Mouse (Mus musculus) heart, embryonic 16.5 days (tissue): ENCODE measurements around the gene 1700001P01Rik. TPM values are rescaled to one million over a fixed set of nuclear protein-coding genes. Genes with fewer than 3 reads are reported as not detected.

ENCODE experiments used
- ATAC-seq: fragments of 200-750 bp; cut with Nextera tagmentation; replicated peaks from 2 replicates; pipeline ENCODE4 v1.8.0; 2017; ENCODE audit warnings: moderate number of reproducible peaks; ENCODE audit not compliant: insufficient read depth, low FRiP score; ENCODE audit errors: extremely low read depth
- H3K27ac ChIP-seq: fragments of 300-500 bp; sonication (generic); 2 replicates; pipeline ENCODE4 v1.5.1; 2014; ENCODE audit warnings: mild to moderate bottlenecking, low read length, control low read depth, moderate library complexity
- H3K27me3 ChIP-seq: fragments of 300-500 bp; sonication (generic); 2 replicates; pipeline ENCODE4 v1.6.1; 2014; ENCODE audit warnings: low read length, mixed read lengths; ENCODE audit not compliant: control insufficient read depth, insufficient read depth
- H3K36me3 ChIP-seq: fragments of 300-500 bp; sonication (generic); 2 replicates; pipeline ENCODE4 v1.6.1; 2014; ENCODE audit not compliant: control insufficient read depth, insufficient read depth
- H3K4me1 ChIP-seq: fragments of 300-500 bp; sonication (generic); 2 replicates; pipeline ENCODE4 v1.6.1; 2014; ENCODE audit warnings: low read length, mixed read lengths; ENCODE audit not compliant: control insufficient read depth, insufficient read depth
- H3K4me2 ChIP-seq: fragments of 300-500 bp; sonication (generic); 2 replicates; pipeline ENCODE4 v1.6.1; 2014; ENCODE audit warnings: low read depth, mild to moderate bottlenecking, control low read depth, low read length
- H3K4me3 ChIP-seq: fragments of 300-500 bp; sonication (generic); 2 replicates; pipeline ENCODE4 v1.5.1; 2014; ENCODE audit warnings: mild to moderate bottlenecking, control low read depth, low read length
- H3K9ac ChIP-seq: fragments of 300-500 bp; sonication (generic); 2 replicates; pipeline ENCODE4 v1.6.1; 2014; ENCODE audit warnings: low read length, control low read depth
- H3K9me3 ChIP-seq: fragments of 300-500 bp; sonication (generic); replicated peaks from 2 replicates; pipeline ENCODE4 v1.6.1; 2016; ENCODE audit warnings: low read length; ENCODE audit not compliant: control insufficient read depth
- WGBS: fragments of 180-500 bp; shearing (Covaris S2); extraction: QIAGEN DNeasy Blood & Tissue Kit; methylation state at CpG from one replicate; pipeline ENCODE4 v1.1.7; 2014; 5-methylcytosine and 5-hydroxymethylcytosine counted together
- polyA plus RNA-seq: library from polyadenylated mRNA; unstranded; fragments of >200 nt; fragmentation: Nextera tagmentation; extraction: Ambion mirVana; gene quantifications from 2 replicates; pipeline ENCODE4 v1.2.1, GENCODE M21; 2015

The 1700001P01Rik gene
- polyA plus RNA-seq, 1 experiment from 2014 or later, result 0.41 TPM

GRCm38 (mm10) chr11:97819102-97819501 lies 43.4 kb upstream of the 1700001P01Rik start:
- Histone ChIP-seq H3K27ac (peak overlapping the region; percentile 73), H3K4me1 (peaks cover 56% of the 10 kb centered on the region), H3K4me2 (no peak overlapping the region), H3K9ac (peak overlapping the region; percentile 46), H3K36me3 (peaks cover 10% of the 10 kb centered on the region; the same call in 1 of the 2 replicates), H3K27me3 (no peaks in the 10 kb centered on the region), H3K4me3 (no peak overlapping the region), H3K9me3 (no peaks in the 10 kb centered on the region)
- ATAC-seq, result no peak
- WGBS, result 49% methylated on average over 4 of the region's 4 CpGs

DNA sequence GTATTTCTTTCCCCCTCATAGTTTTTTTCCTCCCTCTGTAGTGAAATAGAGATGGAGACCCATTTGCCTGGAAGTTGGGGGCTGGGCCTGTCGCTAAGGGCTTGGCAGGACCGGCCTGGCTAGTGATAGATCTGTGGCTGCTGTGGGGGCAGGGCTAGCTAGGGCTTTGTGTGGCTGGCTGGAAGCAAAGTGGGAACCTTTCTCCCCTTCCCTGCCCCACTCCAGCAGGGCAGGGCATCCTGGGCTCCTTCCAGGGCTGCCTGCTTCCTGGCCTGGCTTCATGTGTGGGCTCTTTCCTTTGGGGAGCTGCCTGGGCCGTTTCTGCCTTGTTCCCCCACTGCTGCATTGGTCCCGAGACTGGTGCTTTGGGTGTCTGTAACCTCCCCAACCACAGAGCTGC lies 42.9 kb upstream of the 1700001P01Rik start:
- Histone ChIP-seq H3K9me3 (no peaks in the 10 kb centered on the region), H3K36me3 (0 out of 2 replicates have a peak, but pooled peaks cover 8% of the 10 kb centered on the region), H3K4me2 (no peak overlapping the region), H3K4me1 (peaks cover 57% of the 10 kb centered on the region), H3K9ac (peak overlapping the region; percentile 46), H3K27me3 (no peaks in the 10 kb centered on the region), H3K4me3 (no peak overlapping the region), H3K27ac (peak overlapping the region; percentile 73)
- WGBS, result 11% methylated on average over 4 of the region's 4 CpGs
- no peak for ATAC-seq

- WGBS, result 66% methylated on average over 6 of the region's 6 CpGs
- Histone ChIP-seq H3K4me1 (peaks cover 62% of the 10 kb centered on the region), H3K9ac (no peak overlapping the region), H3K9me3 (no peaks in the 10 kb centered on the region), H3K27me3 (no peaks in the 10 kb centered on the region), H3K27ac (peak overlapping the region; percentile 6), H3K4me2 (no peak overlapping the region), H3K36me3 (0 out of 2 replicates have a peak, but pooled peaks cover 8% of the 10 kb centered on the region), H3K4me3 (no peak overlapping the region)
- ATAC-seq, result no peak
These were observed 42.3 kb upstream of the 1700001P01Rik start for GRCm38 (mm10) chr11:97818003-97818402.

- H3K9me3 ChIP-seq, result no peaks in the 10 kb centered on the region
- no peaks in the 10 kb centered on the region for H3K27me3 ChIP-seq
- H3K4me3 ChIP-seq, result no peak overlapping the region
- H3K4me2 ChIP-seq, result no peak overlapping the region; the same call in 1 of the 2 replicates
- H3K4me1 ChIP-seq, result peaks cover 68% of the 10 kb centered on the region
- ATAC-seq, result peak; percentile 53; the same call in 1 of the 2 replicates
- WGBS, result 20% methylated on average over 5 of the region's 5 CpGs
- H3K27ac ChIP-seq, result peak overlapping the region; percentile 76
- 0 out of 2 replicates have a peak, but pooled peaks cover 8% of the 10 kb centered on the region for H3K36me3 ChIP-seq
- H3K9ac ChIP-seq, result peak overlapping the region; percentile 55; the same call in 1 of the 2 replicates
These were observed 41.7 kb upstream of the 1700001P01Rik start for GRCm38 (mm10) chr11:97817379-97817778.

- H3K4me3 ChIP-seq, result no peak overlapping the region
- WGBS, result 45% methylated on average over 9 of the region's 9 CpGs
- H3K4me2 ChIP-seq, result peak overlapping the region; percentile 23; the same call in 1 of the 2 replicates
- H3K36me3 ChIP-seq, result 0 out of 2 replicates have a peak, but pooled peaks cover 8% of the 10 kb centered on the region
- H3K27ac ChIP-seq, result peak overlapping the region; percentile 76
- H3K9ac ChIP-seq, result peak overlapping the region; percentile 55; the same call in 1 of the 2 replicates
- peaks cover 73% of the 10 kb centered on the region for H3K4me1 ChIP-seq
- H3K9me3 ChIP-seq, result no peaks in the 10 kb centered on the region
- no peak for ATAC-seq
- no peaks in the 10 kb centered on the region for H3K27me3 ChIP-seq
These were observed 41.2 kb upstream of the 1700001P01Rik start for GRCm38 (mm10) chr11:97816916-97817315.

DNA sequence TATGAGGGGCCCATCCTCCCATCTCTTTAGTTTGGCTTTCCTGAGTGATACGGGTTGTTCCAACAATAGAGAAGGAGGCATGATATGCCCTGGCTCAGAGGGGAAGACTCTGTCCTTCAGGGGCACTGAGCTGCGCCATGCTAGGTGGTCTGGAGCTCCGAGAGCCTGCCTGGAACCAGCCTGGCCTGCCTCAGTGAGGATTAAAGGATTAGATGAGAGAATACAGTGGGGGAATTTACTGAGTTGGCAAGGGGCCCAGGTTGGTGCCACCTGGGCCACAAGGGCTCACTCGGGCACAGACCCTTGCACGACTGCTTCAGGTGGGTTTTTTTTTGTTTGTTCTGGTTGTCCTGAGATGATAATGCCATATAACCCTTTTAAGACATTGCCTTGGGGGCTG lies 40.5 kb upstream of the 1700001P01Rik start:
- ATAC-seq, result no peak
- peak overlapping the region; percentile 30 for H3K27ac ChIP-seq

DNA sequence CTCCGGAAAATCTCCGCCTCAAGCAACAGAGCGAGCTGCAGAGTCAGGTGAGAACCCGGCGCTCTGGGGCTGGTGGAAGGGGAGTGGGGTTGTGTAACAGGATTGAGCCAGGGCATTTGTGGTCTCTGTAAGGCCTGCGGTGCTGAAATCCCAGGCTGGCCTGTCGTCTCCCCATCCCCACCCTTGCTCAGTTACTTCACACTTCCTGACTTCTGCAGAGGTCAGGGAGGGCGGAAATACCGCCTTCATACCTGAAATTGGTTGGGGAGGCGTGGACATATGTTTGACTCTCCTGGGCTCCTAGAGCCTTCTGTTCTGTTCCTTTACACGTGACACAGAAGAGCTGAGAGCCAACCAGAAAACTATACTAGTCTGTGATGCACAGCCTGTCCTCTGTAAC lies 40.0 kb upstream of the 1700001P01Rik start:
- ATAC-seq, result no peak
- no peaks in the 10 kb centered on the region for H3K9me3 ChIP-seq
- H3K9ac ChIP-seq, result peak overlapping the region; percentile 32; the same call in 1 of the 2 replicates
- no peaks in the 10 kb centered on the region for H3K27me3 ChIP-seq
- peaks cover 72% of the 10 kb centered on the region for H3K4me1 ChIP-seq
- no peak overlapping the region for H3K4me3 ChIP-seq
- 72% methylated on average over 11 of the region's 11 CpGs for WGBS
- H3K27ac ChIP-seq, result peak overlapping the region; percentile 30
- no peak overlapping the region for H3K4me2 ChIP-seq
- H3K36me3 ChIP-seq, result 0 out of 2 replicates have a peak, but pooled peaks cover 8% of the 10 kb centered on the region

More for the DNA sequence above, 40.5 kb upstream of the 1700001P01Rik start:
- no peak overlapping the region for H3K4me2 ChIP-seq
- 72% methylated on average over 5 of the region's 5 CpGs for WGBS
- H3K9ac ChIP-seq, result no peak overlapping the region
- H3K9me3 ChIP-seq, result no peaks in the 10 kb centered on the region
- H3K36me3 ChIP-seq, result 0 out of 2 replicates have a peak, but pooled peaks cover 8% of the 10 kb centered on the region
- no peaks in the 10 kb centered on the region for H3K27me3 ChIP-seq
- no peak overlapping the region for H3K4me3 ChIP-seq
- H3K4me1 ChIP-seq, result peaks cover 74% of the 10 kb centered on the region

DNA sequence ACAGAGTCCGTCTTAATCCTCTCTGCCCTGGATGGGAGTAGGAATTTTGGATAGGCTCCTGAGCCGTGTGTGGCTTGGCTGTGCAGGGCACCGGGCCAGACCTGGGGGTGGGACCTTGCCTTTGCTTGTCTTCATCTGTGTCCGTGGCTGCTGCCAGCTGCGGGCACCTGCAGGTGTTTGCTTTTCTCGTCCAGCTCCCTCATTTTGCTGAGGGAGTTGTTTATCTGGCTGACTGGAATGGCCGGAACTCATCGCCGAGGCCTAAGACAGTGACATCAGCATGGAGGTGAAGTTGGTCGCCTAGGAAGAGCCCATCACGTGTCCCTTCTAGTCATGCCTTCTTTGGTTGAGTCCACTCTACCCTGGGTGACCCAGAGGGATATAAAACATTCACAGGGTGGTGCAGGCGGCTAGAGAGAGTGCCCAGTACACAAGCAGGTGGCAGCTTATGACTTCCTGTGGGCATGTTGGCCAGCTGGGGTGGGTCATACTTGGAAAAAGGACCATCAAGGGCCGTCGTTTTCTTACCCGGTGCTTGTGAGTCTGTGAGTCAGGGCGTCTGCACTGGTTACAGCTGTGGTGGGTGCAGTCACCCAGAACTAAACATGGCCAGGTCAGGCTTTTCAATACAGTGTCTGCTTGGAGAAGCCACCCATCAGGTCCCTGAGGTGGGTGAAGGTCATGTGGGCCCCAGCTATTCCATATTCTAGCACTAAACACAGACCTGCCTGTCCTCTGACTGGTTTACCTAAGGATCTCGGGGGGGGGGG lies 38.2 kb upstream of the 1700001P01Rik start:
- H3K9ac ChIP-seq, result no peak overlapping the region
- H3K36me3 ChIP-seq, result 0 out of 2 replicates have a peak, but pooled peaks cover 8% of the 10 kb centered on the region
- H3K27me3 ChIP-seq, result no peaks in the 10 kb centered on the region
- 72% methylated on average over 17 of the region's 17 CpGs for WGBS
- H3K4me2 ChIP-seq, result no peak overlapping the region
- no peak for ATAC-seq
- no peaks in the 10 kb centered on the region for H3K9me3 ChIP-seq
- peaks cover 76% of the 10 kb centered on the region for H3K4me1 ChIP-seq
- no peak overlapping the region for H3K4me3 ChIP-seq
- H3K27ac ChIP-seq, result no peak overlapping the region

DNA sequence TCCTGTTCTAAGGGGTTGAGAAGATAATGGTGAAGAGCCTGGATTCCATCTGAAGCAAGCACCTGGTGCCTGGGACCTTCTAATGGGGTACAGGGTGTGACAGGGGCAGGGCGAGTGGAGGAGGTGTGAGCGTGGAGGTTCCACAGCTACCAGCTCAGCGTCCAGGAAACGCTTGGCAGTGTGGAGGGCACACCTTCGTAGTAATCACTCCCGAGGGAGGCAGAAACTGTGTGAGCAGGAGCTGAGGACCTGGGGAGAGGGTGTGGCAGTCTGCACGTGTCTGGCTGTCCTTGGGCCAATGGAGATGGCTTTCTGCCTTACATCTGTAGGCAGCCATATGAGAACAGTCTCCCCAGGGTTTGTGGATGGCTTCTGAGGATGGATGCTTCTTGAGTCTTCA lies 37.4 kb upstream of the 1700001P01Rik start:
- no peak for ATAC-seq
- WGBS, result 37% methylated on average over 7 of the region's 7 CpGs

More for the DNA sequence above, 37.4 kb upstream of the 1700001P01Rik start:
- Histone ChIP-seq H3K27ac (no peak overlapping the region), H3K9ac (no peak overlapping the region), H3K4me3 (no peak overlapping the region), H3K4me1 (peaks cover 76% of the 10 kb centered on the region), H3K27me3 (no peaks in the 10 kb centered on the region), H3K9me3 (no peaks in the 10 kb centered on the region), H3K4me2 (no peak overlapping the region), H3K36me3 (peaks cover 8% of the 10 kb centered on the region; the same call in 1 of the 2 replicates)
